In genomic region chr4:99829094-99830073, GRCm38 (mm10) we compare ENCODE assay signal across 8 mouse cellular contexts. TPM values are rescaled to one million over a fixed set of nuclear protein-coding genes. Genes with fewer than 3 reads are reported as not detected.
DNase-seq lines count a peak whose midpoint lies in the region; ATAC-seq and TF ChIP-seq lines count a peak whose summit lies in the region.

Efcab7 (plus strand) TSS chr4:99829198.

- H3K36me3 ChIP-seq in heart, embryonic 12.5 days = no peaks in the 10 kb centered on the region
- H3K36me3 ChIP-seq in kidney, postnatal 0 days (ENCODE audit: insufficient read depth, low read length) = no peaks in the 10 kb centered on the region
- no peaks in the 10 kb centered on the region for H3K36me3 ChIP-seq in liver, embryonic 11.5 days (ENCODE audit: control insufficient read depth, insufficient read depth, low read length)
- H3K36me3 ChIP-seq in stomach, embryonic 14.5 days (ENCODE audit: control insufficient read depth, insufficient read depth, low read length) = no peaks in the 10 kb centered on the region

- peak; percentile 90 for DNase-seq in CD4-positive helper T cell, adult 2 months (ENCODE audit: low read depth, low spot score)
- DNase-seq in brain, embryonic 18.5 days (ENCODE audit: low read depth, low spot score) = peak; percentile 82
- DNase-seq in kidney, postnatal 0 days (ENCODE audit: low spot score) = peak; percentile 90
- peak; percentile 88 for DNase-seq in liver, embryonic 11.5 days (ENCODE audit: low spot score)
- peak; percentile 92 for DNase-seq in naive thymus-derived CD4-positive, alpha-beta T cell, adult 2 months (ENCODE audit: low read depth)

- H3K4me2 ChIP-seq in heart, embryonic 12.5 days = peak within 1 kb of the TSS; percentile 82
- peak within 1 kb of the TSS; percentile 74 for H3K4me2 ChIP-seq in kidney, postnatal 0 days (ENCODE audit: low read length)
- peak within 1 kb of the TSS; percentile 72 for H3K4me2 ChIP-seq in liver, embryonic 11.5 days
- peak within 1 kb of the TSS; percentile 64 for H3K4me2 ChIP-seq in stomach, embryonic 14.5 days (replicated peaks; ENCODE audit: low read depth, low read length)

- H3K27ac ChIP-seq in heart, embryonic 12.5 days (ENCODE audit: poor library complexity, severe bottlenecking) = peak within 1 kb of the TSS; percentile 74
- H3K27ac ChIP-seq in kidney, postnatal 0 days = peak within 1 kb of the TSS; percentile 85
- H3K27ac ChIP-seq in liver, embryonic 11.5 days (ENCODE audit: low read depth, low read length) = 0 out of 2 replicates have a peak within 1 kb of the TSS, but pooled peaks have one; percentile 46
- H3K27ac ChIP-seq in stomach, embryonic 14.5 days (ENCODE audit: low read length) = peak within 1 kb of the TSS; percentile 82; the same call in 1 of the 2 replicates

- 0 out of 2 replicates have a peak, but pooled peaks cover 4% of the 10 kb centered on the region for H3K4me1 ChIP-seq in heart, embryonic 12.5 days (replicated peaks)
- H3K4me1 ChIP-seq in kidney, postnatal 0 days (replicated peaks; ENCODE audit: insufficient read depth, low read length) = no peaks in the 10 kb centered on the region
- 0 out of 2 replicates have a peak, but pooled peaks cover 2% of the 10 kb centered on the region for H3K4me1 ChIP-seq in liver, embryonic 11.5 days (replicated peaks; ENCODE audit: control insufficient read depth, insufficient read depth, low read length)
- H3K4me1 ChIP-seq in stomach, embryonic 14.5 days (ENCODE audit: control insufficient read depth, insufficient read depth, low read length) = peaks cover 3% of the 10 kb centered on the region; the same call in 1 of the 2 replicates

- 0 out of 2 replicates have a peak, but pooled peaks have one; percentile 2 for TF ChIP-seq CTCF in kidney, postnatal 0 days (IDR thresholded peaks at IDR 0.05; ENCODE audit: low read depth)

- H3K9me3 ChIP-seq in heart, embryonic 12.5 days (replicated peaks) = no peaks in the 10 kb centered on the region
- no peaks in the 10 kb centered on the region for H3K9me3 ChIP-seq in kidney, postnatal 0 days (replicated peaks; ENCODE audit: low read length)
- no peaks in the 10 kb centered on the region for H3K9me3 ChIP-seq in liver, embryonic 11.5 days (ENCODE audit: control insufficient read depth, low read length)
- H3K9me3 ChIP-seq in stomach, embryonic 14.5 days (ENCODE audit: control insufficient read depth, low read depth, low read length) = no peaks in the 10 kb centered on the region

- WGBS in heart, embryonic 12.5 days = under 1% methylated on average over 48 of the region's 48 CpGs
- under 1% methylated on average over 48 of the region's 48 CpGs for WGBS in kidney, postnatal 0 days
- WGBS in liver, embryonic 11.5 days = under 1% methylated on average over 48 of the region's 48 CpGs
- WGBS in stomach, embryonic 14.5 days = under 1% methylated on average over 48 of the region's 48 CpGs

- ATAC-seq in erythroid progenitor cell, adult 5-6 weeks (replicated peaks; ENCODE audit: low FRiP score, poor library complexity, severe bottlenecking) = peak; percentile 96
- ATAC-seq in heart, embryonic 12.5 days (ENCODE audit: insufficient number of reproducible peaks, low FRiP score) = peak; percentile 89
- peak; percentile 82 for ATAC-seq in kidney, postnatal 0 days (replicated peaks; ENCODE audit: low FRiP score, low read depth)
- ATAC-seq in liver, embryonic 11.5 days (replicated peaks; ENCODE audit: low FRiP score) = peak; percentile 91
- ATAC-seq in stomach, embryonic 14.5 days (ENCODE audit: insufficient number of reproducible peaks, insufficient read depth, low FRiP score, low read depth) = peak; percentile 81

- peak within 1 kb of the TSS; percentile 72 for H3K4me3 ChIP-seq in heart, embryonic 12.5 days
- H3K4me3 ChIP-seq in kidney, postnatal 0 days (replicated peaks; ENCODE audit: low read depth, low read length) = peak within 1 kb of the TSS; percentile 73
- H3K4me3 ChIP-seq in liver, embryonic 11.5 days (ENCODE audit: low read depth, low read length) = peak within 1 kb of the TSS; percentile 66
- peak within 1 kb of the TSS; percentile 67 for H3K4me3 ChIP-seq in stomach, embryonic 14.5 days (ENCODE audit: low read depth, low read length)

- H3K9ac ChIP-seq in heart, embryonic 12.5 days = peak within 1 kb of the TSS; percentile 83
- peak within 1 kb of the TSS; percentile 75 for H3K9ac ChIP-seq in kidney, postnatal 0 days (ENCODE audit: low read depth, low read length)
- H3K9ac ChIP-seq in liver, embryonic 11.5 days (ENCODE audit: low read depth, low read length) = peak within 1 kb of the TSS; percentile 76
- H3K9ac ChIP-seq in stomach, embryonic 14.5 days (replicated peaks; ENCODE audit: low read depth, low read length) = peak within 1 kb of the TSS; percentile 52

- no peaks in the 10 kb centered on the region for H3K27me3 ChIP-seq in heart, embryonic 12.5 days (replicated peaks)
- H3K27me3 ChIP-seq in kidney, postnatal 0 days (ENCODE audit: insufficient read depth, low read length) = no peaks in the 10 kb centered on the region
- no peaks in the 10 kb centered on the region for H3K27me3 ChIP-seq in liver, embryonic 11.5 days (replicated peaks; ENCODE audit: control insufficient read depth, insufficient read depth, low read length)
- no peaks in the 10 kb centered on the region for H3K27me3 ChIP-seq in stomach, embryonic 14.5 days (ENCODE audit: control insufficient read depth, insufficient read depth, low read length)

RNA-seq across cellular contexts. Expression of gene Efcab7, which starts in this region (rescaled TPM):
- total RNA-seq in erythroid progenitor cell, adult 5-6 weeks (2015; ENCODE audit: low replicate concordance) = 1.7 TPM in 1 of 2 replicates, not detected in the other
- 2.7 TPM in 1 of 2 replicates, not detected in the other for total RNA-seq in erythroid progenitor cell, adult 5-6 weeks (2017; ENCODE audit: low replicate concordance)
- 10.4 and 11.5 TPM in 2 replicates for polyA plus RNA-seq in heart, embryonic 12.5 days (2016; fragmentation: Nextera tagmentation; extraction: Ambion mirVana)
- 21.6 and 23.1 TPM in 2 replicates for polyA plus RNA-seq in kidney, postnatal 0 days (2015; fragmentation: Nextera tagmentation; extraction: Ambion mirVana)
- polyA plus RNA-seq in liver, embryonic 11.5 days (2014; fragmentation: Nextera tagmentation; extraction: Ambion mirVana) = 14.3 and 16.2 TPM in 2 replicates
- 24.2 and 24.5 TPM in 2 replicates for polyA plus RNA-seq in stomach, embryonic 14.5 days (2014; fragmentation: Nextera tagmentation; extraction: Ambion mirVana)

Comparison
In these comparisons a context has a peak if more than half of its experiments do, and no peak if none do; other contexts are left out.
1. Peak in every context shown above with its lines: DNase-seq, ATAC-seq, H3K4me3 ChIP-seq and H3K27ac ChIP-seq.